Mouse (Mus musculus) lung, postnatal 10 days (tissue): ENCODE measurements around the gene Bcl2l14.

ENCODE experiments used
- DNase-seq: peaks from one replicate; pipeline ENCODE4 v3.0.0; 2021

The Bcl2l14 gene

GRCm38 (mm10) chr6:134443925-134444324 lies 47.8 kb downstream of the Bcl2l14 start:
- DNase-seq, result no peak

DNA sequence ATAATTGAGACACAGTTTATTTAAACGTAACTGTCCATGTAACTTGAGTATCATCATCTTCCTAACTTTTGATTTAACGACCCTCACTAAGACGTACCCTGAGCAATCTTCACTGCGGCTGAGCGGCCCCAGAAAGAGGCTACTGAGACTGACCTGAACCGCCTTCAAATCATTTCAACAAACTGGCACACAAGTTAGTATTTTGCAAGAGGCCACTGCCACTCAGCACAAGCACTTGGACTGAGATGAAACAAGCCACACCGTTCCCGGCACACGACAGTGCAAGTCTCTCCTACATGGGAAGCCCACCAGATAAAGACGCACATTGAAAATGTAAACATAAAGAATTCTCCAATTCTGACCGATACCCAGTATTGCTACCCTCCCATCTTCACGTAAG lies 52.3 kb downstream of the Bcl2l14 start:
- peak; percentile 32 for DNase-seq

- no peak for DNase-seq
Observed at GRCm38 (mm10) chr6:134449958-134450357, 53.8 kb downstream of the Bcl2l14 start.

DNA sequence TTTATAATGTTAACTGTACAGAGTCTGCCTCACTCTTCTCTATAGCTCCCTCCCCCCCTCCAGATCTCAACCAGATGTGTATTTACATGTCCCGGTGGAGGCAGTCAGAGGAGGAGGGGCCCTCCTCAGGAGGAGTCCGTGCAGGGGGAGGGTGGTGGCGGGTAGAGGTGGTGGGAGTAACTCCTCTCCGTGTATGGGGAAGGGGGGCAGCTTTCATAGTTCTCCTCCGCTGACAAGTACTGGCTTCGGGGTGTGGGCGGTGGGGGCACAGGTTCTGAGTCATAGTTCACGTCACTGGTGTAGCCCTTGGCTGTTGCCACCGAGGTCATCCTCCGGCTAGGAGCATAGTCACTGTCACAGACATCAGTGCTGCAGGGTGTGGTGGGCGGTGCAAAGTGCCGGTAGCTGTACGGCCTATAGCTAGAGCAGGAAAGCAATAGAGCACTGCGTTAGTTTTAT lies 54.6 kb downstream of the Bcl2l14 start:
- DNase-seq, result peak; percentile 18

- peak; percentile 35 for DNase-seq
Observed at GRCm38 (mm10) chr6:134454093-134454492, 58.0 kb downstream of the Bcl2l14 start.

DNA sequence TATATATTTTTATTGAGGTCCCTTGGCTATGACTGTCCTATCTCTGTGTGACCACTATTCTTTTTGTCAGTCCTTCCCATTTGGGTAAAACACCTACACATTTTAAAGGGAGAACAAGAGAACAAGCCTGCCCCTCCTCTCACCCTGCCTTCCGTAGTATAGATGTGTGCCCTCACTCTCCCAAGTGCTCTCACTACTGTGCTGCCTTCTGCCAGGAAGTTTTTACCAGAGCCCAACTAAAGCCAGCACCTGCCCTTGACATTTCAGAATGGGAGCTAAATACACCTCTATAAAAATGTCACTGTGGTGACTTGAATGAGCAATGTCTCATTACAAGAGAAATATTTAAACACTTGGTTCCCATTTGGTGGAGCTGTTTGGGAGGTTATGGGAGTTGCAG lies 62.3 kb downstream of the Bcl2l14 start:
- DNase-seq, result no peak

DNA sequence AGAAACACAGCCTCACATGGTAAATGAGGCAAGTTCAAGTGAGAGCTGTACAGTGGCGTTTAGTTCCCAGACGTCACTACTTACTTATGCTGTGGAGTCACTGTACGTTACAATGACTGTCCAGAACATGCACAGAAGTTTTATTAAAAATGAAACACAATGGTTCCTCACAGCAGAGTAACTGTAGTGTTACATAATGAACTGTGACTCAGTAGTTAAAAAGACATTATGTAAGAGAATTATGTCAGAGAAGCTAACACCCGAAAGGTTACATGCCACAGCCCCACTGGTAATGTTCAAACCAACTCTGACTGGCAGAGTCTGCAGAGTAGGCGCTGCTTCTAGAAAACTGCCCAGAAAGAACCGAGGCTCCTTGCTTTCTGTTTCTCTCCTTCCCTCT lies 65.1 kb downstream of the Bcl2l14 start:
- DNase-seq, result no peak

DNA sequence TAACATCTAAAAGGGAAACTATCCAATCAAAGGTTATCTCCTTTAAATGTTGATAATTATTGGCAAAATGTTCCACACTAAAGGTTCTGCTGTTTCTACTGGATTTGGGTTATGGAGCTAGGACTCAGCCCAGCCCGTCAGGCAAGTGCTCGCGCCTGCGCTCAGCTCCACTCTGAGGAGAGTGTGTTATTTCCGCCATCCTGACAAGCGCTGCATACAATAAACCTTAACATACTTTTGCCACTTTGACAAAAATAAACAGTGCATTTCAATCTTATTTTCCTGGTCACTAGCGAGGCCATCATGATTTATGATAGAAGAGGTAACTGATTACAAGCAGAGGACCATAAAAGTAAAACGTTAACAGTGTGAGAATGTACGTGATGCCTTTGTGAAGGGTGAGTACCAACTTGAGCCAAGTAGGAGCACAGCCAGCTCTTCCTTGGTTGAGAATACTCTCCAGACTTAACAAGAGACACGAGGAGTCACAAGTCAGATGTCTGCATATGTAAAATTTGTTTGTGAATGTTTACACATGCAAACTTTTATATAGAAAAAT lies 70.6 kb downstream of the Bcl2l14 start:
- DNase-seq, result no peak

DNA sequence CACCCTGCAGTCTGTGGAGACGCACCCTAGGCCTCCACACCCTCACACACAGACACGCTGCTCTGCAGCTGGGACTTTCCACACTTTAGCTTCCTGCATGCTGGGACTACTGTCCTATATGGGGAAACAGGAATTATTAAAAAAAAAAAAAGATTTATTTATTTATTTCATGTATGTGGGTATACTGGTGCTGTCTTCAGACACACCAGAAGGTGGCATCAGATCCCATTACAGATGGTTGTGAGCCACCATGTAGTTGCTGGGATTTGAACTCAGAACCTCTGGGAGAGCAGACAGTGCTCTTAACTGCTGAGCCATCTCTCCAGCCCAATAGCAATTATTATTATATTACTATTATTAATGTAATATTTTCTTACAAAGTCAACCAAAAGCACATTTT lies 73.2 kb downstream of the Bcl2l14 start:
- no peak for DNase-seq

- DNase-seq, result peak; percentile 82
Observed at GRCm38 (mm10) chr6:134470857-134471256, 74.7 kb downstream of the Bcl2l14 start.

GRCm38 (mm10) chr6:134473143-134473561 lies 77.0 kb downstream of the Bcl2l14 start:
- peak; percentile 27 for DNase-seq

GRCm38 (mm10) chr6:134479481-134479880 lies 83.4 kb downstream of the Bcl2l14 start:
- no peak for DNase-seq

DNA sequence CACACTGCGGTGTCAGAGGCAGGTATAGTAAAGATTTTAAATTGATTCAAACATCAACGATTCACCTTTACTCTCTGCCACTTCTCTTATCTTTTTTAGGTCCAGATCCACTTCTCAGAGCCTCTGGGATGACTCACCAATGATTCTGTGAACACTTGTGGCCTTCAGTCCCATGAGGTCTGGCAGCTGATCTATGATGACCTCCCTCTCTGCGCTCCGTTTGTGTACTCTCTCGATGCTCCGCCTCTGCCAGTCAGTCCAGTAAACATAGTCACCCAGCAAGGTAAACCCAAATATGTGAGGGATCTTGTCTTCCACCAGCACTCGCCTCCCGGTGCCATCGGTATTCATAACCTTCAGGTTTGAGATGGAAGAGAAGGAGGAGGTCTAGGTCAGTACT lies 90.2 kb downstream of the Bcl2l14 start:
- no peak for DNase-seq
